19 mouse cellular contexts compared by ENCODE assay signal in the genomic region with DNA sequence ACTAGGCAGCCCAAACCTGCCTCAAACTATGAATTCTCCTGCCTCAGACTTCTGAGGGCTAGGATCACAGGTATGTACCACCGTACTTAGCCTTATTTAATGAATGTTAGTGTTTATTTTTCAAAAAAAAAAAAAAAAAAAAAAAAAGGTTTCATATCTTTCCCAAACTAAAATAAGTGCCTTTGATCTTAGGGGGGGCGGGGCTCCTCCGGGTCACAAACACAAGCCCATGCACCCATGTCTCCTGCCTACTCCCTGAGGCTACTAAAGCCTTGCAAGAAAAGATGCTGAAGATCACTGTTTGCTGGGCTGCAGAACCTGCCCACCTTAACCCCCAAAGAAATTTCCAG. TPM values are rescaled to one million over a fixed set of nuclear protein-coding genes. Genes with fewer than 3 reads are reported as not detected.
"Had no signal": no experiment of that assay in that cellular context is flagged by ENCODE, and none has a peak within 500 bp of the region (broad histone marks: within the 10 kb centered on the region; RNA-seq: fewer than 3 reads in every experiment).

No protein-coding gene starts in this region.

- ATAC-seq: midbrain, embryonic 16.5 days had no signal

- DNase-seq: lung, embryonic 14.5 days; lung, postnatal 10 days; lung, postnatal 4 days; midbrain, embryonic 14.5 days; retina, postnatal 1 day; right cerebral cortex, adult 18-20 months; right cerebral cortex, postnatal 25 days; right cerebral cortex, postnatal 4 days; spleen, adult 18-20 months; thymus, adult 18-20 months; thymus, postnatal 14 days; thymus, postnatal 36 days had no signal

- H3K4me1 ChIP-seq: midbrain, embryonic 10.5 days; midbrain, embryonic 12.5 days; neural tube, embryonic 13.5 days; neural tube, embryonic 15.5 days had no signal

- H3K27me3 ChIP-seq: midbrain, embryonic 12.5 days; neural tube, embryonic 13.5 days; neural tube, embryonic 15.5 days had no signal

- H3K27ac ChIP-seq: midbrain, embryonic 10.5 days; midbrain, embryonic 12.5 days; neural tube, embryonic 13.5 days; neural tube, embryonic 15.5 days had no signal

- H3K9ac ChIP-seq: lung, embryonic 14.5 days; midbrain, embryonic 12.5 days; neural tube, embryonic 13.5 days; neural tube, embryonic 15.5 days had no signal

- H3K4me2 ChIP-seq: lung, embryonic 14.5 days; midbrain, embryonic 12.5 days; neural tube, embryonic 13.5 days; neural tube, embryonic 15.5 days had no signal

- H3K4me3 ChIP-seq: midbrain, embryonic 10.5 days; midbrain, embryonic 12.5 days; myocyte; neural tube, embryonic 13.5 days; neural tube, embryonic 15.5 days had no signal

- H3K9me3 ChIP-seq: midbrain, embryonic 12.5 days; neural tube, embryonic 13.5 days; neural tube, embryonic 15.5 days had no signal

- H3K36me3 ChIP-seq: midbrain, embryonic 12.5 days; neural tube, embryonic 15.5 days had no signal

RNA-seq across cellular contexts. Expression of a gene that starts 20.8 kb away (rescaled TPM):
- total RNA-seq: megakaryocyte-erythroid progenitor cell, adult 5-6 weeks had no signal
